Mouse (Mus musculus): ENCODE data around the gene Kcna3.
A peak's percentile ranks its signal among the peaks of the same experiment; 100 is the strongest.

The Kcna3 gene

DNA sequence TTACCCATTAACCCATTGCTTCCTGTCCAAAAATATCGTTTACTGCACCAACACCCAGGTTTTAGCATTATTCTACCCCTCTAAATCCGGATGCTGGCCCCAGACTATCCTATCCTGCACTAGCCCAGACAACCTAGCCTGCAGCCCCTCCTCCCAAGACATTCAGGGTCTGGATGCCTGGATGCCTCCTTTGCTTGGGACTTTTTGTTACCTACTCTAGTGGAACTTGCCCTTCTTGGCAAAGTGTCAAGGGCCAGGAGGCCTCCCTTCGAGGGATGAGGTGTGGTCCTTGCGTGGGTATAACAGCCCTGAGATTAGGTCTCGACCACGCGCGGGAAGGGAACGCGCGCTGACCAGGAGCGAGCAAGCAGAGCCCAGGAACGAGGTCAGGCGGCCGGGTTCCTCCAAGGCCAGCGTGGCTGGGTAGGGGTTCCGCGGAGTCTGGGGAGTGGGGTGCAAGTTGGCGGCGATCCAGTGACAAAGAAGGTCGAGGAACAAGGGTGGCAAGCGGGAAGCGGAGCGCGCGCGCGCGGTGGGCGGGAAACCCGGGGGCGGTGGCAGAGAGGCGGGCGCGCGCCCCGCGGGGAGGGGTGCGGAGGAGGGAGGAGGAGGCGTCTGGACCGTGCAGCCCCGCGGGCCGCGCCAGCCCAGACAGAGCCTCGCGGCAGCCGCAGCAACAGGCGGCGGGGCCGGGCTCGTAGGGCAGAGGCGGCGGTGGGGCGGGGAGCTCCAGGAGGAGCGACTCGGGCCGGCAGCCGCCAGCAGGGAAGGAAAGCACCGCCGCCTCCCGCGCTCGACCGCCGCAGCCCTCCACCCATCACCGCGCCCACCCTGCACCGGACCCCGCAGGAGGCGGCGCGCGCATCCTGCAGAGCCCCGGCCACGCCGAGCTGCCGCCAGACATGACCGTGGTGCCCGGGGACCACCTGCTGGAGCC, at the start of gene Kcna3:
Gene Kcna3, plus strand, starts transcription at position 649 of the 937 bp plus-strand sequence.
- DNase-seq, result peak; percentile 63 to 65

DNA sequence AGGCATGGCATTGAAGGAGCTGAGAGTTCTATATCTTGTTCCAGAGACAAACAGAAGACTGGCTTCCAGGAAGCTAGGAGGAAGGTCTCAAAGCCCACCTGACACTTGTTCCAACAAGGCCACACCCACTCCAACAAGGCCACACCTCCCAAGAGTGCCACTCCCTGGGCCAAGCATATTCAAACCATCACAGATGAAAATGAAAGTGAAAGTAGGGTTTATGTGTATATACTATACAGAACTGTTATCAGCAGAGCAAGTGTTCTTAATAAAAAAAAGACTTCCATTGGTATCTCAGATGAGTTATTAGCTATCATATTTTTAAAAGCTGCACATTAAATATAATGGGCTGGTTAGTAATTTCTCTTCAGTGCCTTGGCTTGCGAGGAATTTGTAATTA, 44.6 kb upstream of the Kcna3 start:
- DNase-seq, result no peak

DNA sequence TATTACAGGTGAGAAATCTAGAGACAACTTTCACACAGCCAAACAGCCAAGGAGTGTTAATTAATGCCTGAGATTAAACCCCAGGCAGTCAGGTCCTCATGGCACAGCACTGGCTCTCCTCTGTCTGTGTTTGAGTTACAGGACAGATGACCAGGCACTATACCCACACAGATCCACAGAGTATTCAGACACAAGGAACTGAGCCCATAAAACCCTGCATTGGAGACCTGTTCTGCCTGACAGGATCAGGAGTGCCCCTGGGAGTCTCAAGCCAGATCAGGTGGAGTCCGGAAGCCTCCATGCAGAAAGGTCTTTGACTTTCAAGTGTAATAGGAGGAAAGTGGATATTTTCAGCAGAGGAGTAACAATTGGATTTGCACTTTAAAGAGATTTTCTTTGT, 40.6 kb upstream of the Kcna3 start:
- no peak for DNase-seq

DNA sequence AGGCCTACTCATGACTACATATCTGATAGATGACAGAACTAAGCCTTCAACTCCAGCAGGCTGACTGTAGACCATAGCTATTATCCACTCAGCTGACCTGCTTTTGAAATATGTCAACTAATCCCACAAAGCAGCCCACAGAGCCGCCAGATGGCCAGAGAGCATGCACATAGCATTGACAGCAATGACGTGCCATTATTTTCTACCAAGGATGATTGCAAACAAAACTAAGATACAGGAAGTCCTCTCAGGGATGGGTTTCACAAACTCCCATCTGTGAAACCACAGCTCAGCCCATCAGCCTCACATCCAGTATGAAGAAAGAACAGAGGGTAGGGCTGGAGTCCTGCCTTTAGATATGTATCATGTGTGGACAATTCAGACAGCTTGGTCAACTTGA, 39.8 kb upstream of the Kcna3 start:
- peak; percentile 12 to 34 for DNase-seq

DNA sequence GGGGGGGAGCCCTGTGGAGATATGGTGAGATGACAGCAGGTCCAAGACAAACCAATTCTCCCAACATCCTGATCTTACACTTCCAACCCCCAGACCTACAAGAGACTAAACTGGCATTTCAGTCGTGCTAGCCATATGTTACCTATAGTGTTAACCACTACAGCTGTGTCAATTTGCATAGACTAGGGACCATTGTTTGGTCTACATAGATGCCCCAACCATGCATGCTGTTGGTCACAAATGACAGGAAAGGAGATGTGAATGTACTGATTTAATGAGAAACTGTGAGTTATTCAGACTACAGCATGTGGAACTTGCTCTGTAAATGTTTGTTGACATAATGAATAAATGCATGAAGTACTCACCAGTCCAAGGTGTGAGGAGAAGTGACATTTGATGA, 37.6 kb upstream of the Kcna3 start:
- DNase-seq, result no peak

DNA sequence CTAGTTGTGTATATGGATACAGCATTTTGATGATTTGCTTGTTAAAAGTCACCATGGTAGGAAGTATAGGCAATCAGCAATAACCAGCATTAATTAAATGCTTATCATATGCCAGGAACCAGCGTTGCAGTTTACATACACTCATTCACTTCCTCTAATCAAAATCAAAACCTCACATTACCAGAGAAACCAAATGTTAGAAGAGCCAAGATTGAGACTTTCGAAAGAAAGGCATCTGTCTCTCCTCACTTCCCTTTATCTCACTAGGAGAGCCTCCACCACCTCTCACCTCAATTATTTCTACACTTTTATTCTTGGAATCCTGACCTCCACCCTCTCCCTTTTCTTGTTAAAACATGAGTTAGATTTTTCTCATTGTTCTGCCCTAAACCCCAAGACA, 35.8 kb upstream of the Kcna3 start:
- DNase-seq, result no peak

DNA sequence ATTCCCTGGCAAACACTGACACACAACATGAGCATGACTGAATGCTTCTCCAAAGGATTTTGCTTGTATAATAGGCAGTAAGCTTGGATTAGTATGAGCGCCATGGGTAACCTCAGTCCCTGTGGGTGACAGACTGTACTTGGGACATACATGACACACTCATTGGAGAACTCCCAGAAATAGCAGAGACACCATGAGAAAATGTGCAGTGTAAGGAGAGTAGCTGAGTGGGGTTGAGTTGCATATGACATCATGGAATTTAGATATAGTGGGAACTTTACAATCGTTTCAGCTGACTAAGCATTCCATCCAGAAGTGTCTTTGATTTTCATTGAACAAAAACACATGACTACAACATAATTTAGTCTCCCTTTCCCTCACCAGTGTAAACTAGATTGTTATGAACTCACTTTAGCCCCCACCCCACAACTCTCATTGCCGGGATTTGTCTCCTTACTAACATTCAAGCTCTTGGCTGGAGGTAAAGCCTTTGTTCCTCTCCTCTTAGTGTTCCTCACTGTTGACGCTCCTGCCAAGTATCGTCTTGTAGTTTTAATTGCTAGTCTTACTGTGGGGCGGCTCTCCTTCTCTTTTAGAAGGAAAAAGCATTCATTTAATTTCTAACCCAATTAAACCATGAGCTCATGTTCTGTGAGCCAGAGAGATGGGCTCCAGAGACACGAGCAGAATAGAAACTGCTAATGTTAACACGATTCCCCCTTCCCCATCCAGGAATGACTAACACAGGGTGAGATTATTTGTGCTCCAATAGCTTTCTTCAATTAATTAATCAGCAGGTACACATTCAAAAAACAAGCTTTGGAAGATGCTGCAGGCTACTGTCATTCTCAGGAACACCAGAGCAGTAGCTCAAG, 33.5 kb upstream of the Kcna3 start:
- DNase-seq, result no peak

DNA sequence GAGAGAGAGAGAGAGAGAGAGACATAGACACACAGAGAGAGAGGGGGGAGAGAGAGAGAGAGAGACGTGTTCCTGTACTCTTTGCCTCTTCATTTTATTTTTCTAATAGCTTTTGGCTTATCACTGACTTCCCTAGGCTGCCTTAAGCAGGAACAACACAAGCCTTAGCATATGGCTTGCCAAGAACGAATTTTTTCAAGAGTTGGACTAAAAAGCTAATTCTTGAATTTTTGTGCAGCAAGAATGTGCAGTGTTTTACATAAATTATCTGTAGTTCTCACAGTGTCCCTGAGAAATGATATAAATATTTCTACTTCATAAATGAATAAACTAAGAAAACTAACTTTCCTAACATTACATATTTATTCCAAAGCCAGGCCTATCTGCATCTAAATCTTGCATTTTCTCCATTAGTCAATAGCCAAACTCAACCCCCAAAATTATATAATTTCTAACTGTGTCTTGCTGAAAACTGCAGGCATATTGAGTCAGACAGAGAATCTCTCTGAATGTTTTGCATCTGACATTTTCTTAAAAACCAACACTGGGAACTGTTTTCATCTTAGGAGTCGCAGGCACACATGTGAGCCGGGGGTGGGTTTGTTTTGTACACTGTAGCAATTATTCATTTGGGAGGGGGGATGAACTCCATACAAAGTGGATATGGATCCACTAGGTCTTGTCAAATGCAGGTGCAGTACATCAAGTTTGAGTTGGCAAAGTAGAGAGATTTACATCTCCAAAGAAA, 26.5 kb upstream of the Kcna3 start:
- no peak for DNase-seq

DNA sequence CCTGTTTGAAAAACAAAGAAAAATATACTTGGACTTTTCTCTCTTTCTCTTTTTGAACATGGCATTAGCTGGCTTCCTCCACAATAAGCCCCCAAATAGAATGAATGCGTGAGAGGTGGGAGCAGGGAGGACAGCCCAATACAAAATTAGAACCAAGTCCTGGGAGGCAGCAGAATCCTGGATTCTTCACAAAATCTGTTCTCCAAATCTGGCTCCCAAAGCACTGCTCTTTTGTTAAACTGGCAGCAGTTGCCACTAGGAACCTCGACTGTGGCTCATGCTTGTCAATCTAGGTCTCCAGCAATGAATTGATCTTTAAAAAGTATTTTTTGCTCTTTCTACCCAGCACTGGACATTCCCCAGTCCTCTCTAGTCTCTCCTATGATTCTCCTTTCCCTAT, 17.7 kb upstream of the Kcna3 start:
- no peak for DNase-seq

DNA sequence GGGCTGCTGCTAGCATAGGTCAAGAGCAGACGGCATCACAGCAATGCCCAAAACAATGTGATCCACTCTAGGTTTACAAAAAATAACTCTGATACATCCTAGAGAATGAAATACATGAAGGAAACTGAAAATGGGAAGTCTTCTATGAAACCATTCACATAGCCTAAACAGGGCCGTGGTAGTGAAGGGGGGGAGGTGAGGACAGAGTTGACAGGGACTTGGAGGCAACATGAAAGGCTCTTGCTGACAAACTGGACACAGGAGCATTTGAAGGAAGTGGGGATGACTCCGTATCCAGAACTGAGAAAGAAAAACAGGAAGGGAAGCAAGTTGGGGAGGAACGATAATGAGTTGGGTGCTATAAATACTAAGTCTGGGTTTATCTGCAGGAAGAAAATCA, 4.4 kb upstream of the Kcna3 start:
- no peak for DNase-seq

DNA sequence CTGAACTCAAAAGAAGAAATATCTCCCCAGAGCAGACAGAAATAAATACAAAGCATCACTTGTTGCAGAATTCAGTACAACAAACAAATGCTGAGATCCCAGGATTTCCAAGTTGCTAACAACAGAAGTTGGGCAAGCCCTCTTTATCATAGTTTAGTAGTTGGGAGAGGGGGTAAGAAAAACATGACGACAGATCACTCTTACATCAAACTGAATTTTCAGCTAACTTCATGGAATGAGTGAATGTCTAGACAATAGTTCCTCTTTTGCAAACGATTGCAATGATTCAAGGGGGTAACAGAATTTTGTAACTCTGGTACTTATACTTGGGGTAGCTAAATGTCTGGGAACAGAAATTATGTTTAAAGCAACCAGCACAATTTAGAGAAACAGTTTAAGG, 1.2 kb upstream of the Kcna3 start:
- DNase-seq, result no peak

DNA sequence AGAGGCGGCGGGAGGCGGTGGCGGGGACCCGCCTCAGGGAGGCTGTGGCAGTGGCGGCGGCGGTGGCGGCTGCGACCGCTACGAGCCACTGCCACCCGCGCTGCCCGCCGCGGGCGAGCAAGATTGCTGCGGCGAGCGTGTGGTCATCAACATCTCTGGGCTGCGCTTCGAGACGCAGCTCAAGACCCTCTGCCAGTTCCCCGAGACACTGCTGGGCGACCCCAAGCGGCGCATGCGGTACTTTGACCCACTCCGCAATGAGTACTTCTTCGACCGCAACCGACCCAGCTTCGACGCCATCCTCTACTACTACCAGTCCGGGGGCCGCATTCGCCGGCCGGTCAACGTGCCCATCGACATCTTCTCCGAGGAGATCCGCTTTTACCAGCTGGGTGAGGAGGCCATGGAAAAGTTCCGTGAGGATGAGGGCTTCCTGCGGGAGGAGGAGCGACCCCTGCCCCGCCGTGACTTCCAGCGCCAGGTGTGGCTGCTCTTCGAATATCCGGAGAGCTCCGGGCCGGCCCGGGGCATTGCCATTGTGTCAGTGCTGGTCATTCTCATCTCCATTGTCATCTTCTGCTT, 580 bp downstream of the Kcna3 start:
- DNase-seq, result peak in 1 of 2 experiments; percentile 8

DNA sequence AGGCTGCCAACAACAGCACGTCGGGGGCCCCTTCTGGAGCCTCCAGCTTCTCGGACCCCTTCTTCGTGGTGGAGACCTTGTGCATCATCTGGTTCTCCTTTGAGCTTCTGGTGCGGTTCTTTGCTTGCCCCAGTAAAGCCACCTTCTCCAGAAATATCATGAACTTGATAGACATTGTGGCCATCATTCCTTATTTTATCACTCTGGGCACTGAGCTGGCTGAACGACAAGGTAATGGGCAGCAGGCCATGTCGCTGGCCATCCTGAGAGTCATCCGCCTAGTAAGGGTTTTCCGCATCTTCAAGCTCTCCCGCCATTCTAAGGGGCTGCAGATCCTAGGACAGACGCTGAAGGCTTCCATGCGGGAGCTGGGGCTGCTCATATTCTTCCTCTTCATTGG, 1.1 kb downstream of the Kcna3 start:
- peak in 1 of 2 experiments; percentile 6 for DNase-seq

DNA sequence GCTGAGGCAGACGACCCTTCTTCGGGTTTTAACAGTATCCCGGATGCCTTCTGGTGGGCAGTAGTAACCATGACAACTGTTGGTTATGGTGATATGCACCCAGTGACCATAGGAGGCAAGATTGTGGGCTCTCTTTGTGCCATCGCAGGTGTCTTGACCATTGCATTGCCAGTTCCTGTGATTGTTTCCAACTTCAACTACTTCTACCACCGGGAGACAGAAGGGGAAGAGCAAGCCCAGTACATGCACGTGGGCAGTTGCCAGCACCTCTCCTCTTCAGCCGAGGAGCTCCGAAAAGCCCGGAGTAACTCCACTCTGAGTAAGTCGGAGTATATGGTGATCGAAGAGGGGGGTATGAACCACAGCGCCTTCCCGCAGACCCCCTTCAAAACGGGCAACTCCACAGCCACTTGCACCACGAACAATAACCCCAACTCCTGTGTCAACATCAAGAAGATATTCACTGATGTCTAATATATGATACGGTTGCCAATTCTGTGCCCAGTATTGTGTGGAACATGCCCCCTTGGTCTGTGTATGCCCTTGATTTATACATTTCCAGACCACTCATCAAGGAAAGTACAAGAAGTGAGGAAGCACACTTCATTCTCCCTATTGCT, 1.7 kb downstream of the Kcna3 start:
- no peak for DNase-seq

DNA sequence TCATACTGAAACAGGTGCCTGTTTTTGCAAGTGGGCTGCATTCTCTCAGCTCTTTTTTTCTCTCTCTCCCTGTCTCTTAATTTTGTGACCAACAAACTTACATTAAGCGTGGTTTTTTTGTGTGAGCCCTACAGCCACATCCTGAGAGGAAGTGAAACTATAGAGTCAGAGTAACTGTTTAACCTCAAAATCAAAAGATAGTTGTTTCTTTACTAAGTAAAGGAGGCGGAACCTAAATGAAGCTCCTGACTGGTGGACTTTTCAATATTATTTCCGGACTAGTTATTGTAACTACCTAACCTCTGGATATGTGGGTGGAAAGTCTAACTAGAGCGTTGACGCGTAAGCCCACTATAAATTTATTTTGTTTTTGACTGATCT, 2.2 kb downstream of the Kcna3 start:
- no peak for DNase-seq

DNA sequence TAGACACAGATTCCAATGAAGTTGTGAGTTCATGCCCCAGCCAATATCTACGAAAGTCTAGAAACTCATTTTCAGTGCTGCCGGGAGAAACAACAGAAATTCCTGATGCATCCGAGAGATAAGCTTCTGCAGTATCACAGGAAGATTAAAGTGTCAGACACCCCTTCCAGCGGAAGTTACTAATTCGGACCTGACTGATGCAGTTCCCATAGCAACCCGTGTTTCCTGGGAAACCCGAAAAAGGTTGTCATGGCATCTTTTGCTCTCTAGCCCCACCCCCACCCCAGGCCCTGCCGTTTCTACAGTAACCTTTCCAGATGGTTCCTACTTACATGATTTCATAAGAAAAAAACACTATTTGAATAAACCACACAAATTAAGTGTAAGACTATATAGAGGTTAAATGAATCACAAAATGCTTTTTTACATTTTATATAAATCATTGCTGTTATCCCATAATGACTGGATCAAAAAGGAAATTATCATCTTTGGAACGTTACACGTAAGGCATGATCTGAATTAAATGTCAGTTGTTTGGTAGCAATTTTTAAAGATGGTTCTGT, 2.8 kb downstream of the Kcna3 start:
- DNase-seq, result peak in 1 of 2 experiments; percentile 11

DNA sequence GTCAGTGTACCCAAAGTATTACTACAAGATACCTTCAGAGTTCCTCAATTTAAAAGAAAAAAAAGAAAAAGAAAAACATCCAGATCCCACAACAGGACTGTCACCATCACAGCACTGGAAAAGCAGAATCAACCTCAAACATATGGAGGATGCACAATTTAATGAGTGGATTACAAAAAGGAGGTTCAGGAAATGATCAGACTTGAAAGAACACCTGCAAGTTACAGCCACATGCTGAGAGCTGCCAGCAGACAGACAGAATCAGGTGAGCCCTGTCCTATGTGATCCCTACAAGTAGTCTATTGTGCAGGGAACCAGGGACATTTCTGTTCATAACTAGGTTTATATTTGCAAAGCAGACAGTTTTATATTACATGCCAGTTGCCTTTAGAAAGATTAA, 3.3 kb downstream of the Kcna3 start:
- DNase-seq, result no peak

DNA sequence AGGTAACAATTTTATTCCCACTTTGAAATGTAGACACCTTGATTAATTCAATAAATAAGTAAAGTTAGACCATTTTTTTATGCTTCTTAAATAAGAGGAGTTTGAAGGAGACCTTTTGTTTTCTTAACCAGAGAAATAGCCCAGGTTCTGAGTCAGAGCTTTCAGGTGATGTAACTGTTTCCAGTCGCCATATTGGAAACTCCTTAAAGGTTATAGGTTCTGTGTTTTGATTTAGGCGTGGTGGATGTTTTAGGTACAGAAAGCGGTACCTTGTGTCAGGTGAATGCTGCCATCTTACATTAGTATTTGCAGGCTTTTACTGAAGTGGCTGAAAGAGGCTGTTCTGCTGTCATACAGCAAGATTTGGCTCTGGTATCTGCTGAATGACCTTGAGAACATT, 4.4 kb downstream of the Kcna3 start:
- no peak for DNase-seq

DNA sequence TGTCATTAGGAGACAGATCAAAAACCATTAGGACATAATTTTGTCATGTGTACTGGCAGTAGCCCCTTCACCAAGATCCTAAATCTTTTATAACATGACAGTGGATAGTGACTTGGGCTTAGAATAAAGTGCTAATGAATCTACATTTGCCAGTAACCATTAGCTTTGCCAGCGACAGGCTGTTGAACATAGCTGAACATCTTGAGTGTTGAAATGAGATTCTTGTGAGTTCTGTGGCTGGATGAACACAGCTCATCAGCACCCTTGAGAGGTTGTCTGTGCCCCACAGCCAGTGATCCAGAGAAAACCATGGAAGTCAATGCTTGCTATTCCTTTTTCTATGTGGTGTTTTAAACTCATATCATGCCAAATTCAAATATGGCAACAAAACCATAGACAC, 5.7 kb downstream of the Kcna3 start:
- DNase-seq, result no peak

DNA sequence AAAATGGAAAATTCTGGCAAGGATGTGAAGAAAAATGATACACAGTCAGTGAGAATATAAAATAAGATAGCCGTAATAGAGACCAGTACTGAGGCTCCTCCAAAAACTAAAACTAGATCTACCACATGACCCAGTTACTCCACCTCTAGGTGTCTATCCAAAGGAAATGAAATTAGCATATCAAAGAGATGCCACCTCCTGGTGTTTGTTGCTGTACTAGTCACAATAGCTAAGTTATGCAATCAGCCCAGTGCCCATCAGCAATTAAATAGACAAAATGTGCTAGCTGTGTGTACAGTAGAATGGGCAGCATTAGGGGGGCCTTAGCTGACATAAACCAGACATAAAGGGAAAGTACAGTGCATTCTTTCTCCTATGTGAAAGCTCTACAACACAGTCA, 25.5 kb downstream of the Kcna3 start:
- no peak for DNase-seq

DNA sequence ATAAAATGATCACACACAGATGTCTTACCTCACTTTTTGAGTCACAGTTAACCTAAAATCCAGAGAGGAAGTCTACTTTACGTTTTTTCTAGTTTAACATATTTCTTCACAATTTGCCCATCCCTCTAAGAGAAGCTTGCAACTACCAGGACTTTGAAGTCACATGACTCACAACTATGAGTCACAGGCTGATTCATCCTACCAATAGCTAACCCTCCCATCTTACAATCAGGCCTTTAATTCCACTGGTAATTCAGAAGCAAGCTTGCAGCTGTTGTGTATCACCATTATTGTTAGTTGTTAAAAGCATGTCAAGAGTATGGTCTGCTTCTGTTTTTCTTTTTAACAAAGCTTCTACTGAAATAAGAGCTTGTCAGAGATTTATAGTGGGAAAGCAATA, 26.8 kb downstream of the Kcna3 start:
- DNase-seq, result peak in 1 of 2 experiments; percentile 21

DNA sequence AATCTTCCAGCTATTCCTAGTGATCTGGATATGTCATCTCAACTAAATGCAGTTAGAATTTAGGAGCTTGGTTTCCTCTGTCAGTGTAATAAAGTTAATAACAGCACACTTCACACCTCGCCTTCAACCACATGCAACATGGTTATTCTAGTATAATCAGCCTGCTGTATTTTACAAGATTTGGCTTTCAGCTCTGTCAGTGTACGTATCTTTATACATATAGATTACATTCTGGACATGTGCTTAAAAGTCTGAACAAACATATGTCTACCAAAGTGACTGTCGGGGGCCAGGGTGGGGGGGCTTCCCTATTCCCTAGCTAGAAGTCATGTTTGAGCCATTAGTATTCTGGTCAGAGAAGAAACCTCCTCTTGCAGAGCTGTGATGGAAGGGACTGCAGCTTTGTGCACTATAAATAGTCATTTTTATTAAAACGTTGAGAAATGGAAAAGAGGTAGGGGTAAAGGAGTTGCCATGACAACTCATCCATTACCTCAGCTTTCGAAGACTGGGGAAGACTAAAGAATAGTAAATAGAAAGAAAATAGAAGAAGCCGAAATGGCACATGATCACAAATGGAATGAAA, 29.6 kb downstream of the Kcna3 start:
- DNase-seq, result no peak

Data from lung, adult 18-20 months (tissue).